Mouse (Mus musculus) c-Kit-positive CD71-positive TER-119-positive erythroid progenitor cells, embryonic 14.5 days (primary cell): ENCODE data around the gene Gm49368.
"Not testable (repeated sequence)": the region's sequence is repeated elsewhere in the genome, so short reads cannot be mapped to it uniquely, and the experiment has no call there.

ENCODE experiments used
- DNase-seq: peaks from one replicate; pipeline ENCODE4 v3.0.0-alpha.2; 2013; ENCODE audit warnings: low spot score

Gm49368 gene

DNA sequence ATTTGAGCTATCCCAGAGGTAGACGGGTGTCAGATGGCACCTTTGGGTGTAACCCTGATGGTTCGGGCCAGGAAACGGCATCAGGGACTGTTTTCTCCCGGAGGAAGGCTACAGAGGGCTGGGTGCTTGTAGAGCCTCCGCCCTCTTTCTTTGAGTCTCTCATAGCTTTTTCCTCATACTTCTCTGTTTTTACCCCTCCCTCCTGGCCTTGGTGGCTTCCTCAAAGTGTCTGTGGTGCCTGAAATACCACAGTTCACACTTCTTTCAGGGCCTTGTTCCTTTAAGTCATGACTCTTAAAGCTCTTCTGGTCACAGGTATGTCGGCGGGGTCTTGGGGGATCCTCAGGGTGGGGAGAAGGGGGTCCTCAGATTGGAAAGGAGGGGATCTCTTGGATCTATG lies at the start of gene Gm49368, which contains the start of gene Itgam:
TSS of gene Gm49368 (plus strand) at position 228 of the 400 bp plus-strand sequence.
TSS of gene Itgam (plus strand) at position 185 of the 400 bp plus-strand sequence.
- no peak for DNase-seq

GRCm38 (mm10) chr7:128013116-128013515 lies 49.4 kb upstream of the Gm49368 start:
- no peak for DNase-seq

GRCm38 (mm10) chr7:128016134-128016533 lies 46.3 kb upstream of the Gm49368 start:
- not testable (repeated sequence) for DNase-seq

GRCm38 (mm10) chr7:128016650-128017049 lies 45.8 kb upstream of the Gm49368 start:
- DNase-seq: no peak

GRCm38 (mm10) chr7:128018275-128018674 lies 44.2 kb upstream of the Gm49368 start:
- no peak for DNase-seq

- no peak for DNase-seq
Observed at GRCm38 (mm10) chr7:128019187-128019586, 43.3 kb upstream of the Gm49368 start.

GRCm38 (mm10) chr7:128022974-128023373 lies 39.5 kb upstream of the Gm49368 start:
- no peak for DNase-seq

- DNase-seq: no peak
Observed at GRCm38 (mm10) chr7:128023565-128023964, 38.9 kb upstream of the Gm49368 start.

DNA sequence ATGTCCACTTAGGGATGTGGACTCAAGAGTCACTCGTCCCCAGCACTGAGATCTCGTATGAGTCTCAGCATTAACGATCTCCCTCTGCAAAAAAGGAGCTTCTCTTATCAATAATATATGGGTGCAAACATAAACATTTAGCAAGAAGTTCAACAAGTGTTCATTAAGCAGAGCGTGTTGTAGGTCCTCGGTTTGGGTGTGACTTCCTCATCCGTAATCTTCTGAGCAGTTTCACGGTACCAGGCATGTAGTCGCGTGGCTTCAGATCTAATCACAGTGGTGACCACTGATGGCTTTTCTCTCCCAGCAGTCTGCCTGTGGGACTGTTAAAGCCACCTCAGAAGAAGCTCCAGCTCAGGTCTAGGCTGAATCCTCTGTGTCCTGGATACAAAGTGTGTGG lies 38.1 kb upstream of the Gm49368 start:
- DNase-seq: no peak

- no peak for DNase-seq
Observed at GRCm38 (mm10) chr7:128024932-128025331, 37.6 kb upstream of the Gm49368 start.

GRCm38 (mm10) chr7:128025381-128025780 lies 37.1 kb upstream of the Gm49368 start:
- DNase-seq: no peak

DNA sequence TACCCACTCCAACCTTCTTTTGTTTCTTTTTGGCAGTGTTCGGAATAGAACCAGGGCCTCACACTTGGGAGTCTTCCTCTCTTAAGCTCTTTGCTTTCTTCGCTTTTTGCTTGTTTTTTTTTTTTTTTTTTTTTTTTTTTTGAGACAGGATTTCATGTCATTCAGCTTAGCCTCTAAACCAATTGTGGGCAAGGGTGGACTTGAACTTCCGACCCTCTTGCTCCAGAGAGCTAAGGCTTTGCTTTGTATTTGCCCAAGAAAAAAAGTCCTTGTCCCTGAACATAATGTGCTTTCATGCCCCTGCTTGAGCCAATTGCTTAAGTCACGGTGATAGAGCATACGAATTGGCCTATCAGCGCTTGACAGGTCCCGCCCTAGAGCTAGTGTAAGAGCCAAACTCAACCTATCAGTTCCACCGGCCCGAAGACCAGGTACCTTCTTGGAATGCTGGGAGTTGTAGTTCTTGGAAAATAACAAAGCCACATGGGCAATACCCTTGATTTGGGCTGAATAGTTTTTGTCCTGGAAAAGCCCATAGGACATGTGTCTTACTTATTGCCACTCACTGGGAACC lies 31.0 kb upstream of the Gm49368 start:
- DNase-seq: peak; percentile 52

DNA sequence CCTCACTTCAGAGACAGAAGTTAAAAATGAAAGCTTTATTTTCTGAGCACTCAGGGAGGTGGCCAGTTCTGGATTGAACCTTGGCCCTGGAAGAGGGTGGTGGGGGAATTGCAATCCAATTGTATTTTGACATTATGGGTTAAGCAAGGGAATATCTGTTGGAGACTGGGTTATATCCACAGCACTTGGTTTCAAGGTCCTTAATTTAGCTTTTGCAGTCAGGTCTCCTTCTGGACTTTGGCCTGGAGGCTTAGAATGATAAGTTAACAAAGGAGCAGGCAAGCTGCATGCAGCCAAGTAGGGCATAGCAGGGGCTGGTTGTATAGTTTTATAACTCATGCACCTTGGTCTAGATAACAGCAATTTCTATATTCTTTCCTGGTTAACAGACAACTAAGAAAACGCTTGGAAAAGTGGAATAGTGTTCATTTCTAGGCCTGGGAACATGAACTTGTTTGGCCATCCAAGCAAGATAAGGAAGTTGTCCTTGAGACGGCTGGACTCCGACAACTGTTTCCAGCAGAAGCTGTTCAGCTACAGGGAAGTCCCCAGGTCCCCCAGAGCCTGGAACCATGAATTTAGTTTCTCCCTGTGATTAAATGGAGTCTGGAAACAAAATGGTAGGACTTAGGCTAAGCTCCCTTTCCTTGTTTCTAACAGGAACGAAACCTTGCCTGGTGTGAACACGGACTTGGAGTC lies 30.0 kb upstream of the Gm49368 start:
- DNase-seq: no peak

GRCm38 (mm10) chr7:128032989-128033293 lies 29.5 kb upstream of the Gm49368 start:
- no peak for DNase-seq

DNA sequence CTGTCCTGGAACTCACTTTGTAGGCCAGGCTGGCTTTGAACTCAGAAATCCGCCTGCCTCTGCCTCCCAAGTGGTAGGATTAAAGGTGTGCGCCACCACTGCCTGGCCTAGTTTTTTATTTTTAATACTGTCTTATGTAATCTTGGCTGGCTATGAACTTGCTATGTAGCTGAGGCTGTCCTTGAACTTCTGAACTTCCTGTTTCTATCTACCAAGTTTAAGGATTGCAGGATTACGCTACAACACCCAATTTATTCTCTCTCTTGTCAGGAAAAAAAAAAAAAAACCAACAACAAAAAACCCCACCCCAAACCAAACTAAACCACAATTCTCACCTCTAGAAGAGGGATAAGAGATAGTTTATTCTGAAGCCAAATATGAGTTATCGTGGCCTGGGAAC lies 28.9 kb upstream of the Gm49368 start:
- DNase-seq: no peak

DNA sequence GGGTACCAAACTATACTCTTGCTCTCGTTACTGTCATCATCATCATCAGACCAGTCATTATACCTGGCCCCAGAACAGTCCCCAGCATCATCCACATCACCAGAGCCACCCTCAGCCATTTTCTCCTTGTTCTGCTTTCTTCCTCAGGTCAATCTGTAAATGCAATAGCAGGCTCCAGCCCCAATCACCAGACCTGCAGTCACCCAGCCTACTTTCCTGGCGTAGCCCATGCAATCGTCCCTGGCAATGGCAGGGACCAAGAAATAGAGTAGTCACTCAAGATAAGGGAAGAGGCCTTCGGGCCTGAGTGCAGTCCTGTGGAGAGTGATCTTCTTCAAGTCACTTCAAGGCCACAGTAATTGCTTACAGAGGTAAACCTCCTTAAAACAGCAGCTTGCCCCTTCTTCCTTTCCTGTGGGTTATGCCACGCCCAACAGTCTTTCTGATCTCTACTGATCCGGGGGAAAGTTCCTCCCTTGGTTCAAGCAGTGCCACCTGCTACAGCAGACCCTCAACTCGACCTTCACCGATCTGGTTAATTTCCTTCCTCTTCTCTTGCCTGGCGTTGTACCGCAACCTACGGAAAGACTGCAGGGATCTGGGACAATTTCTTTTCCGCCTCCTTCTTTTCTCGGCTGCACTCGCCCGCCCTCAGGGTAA lies 20.2 kb upstream of the Gm49368 start:
- not testable (repeated sequence) for DNase-seq

DNA sequence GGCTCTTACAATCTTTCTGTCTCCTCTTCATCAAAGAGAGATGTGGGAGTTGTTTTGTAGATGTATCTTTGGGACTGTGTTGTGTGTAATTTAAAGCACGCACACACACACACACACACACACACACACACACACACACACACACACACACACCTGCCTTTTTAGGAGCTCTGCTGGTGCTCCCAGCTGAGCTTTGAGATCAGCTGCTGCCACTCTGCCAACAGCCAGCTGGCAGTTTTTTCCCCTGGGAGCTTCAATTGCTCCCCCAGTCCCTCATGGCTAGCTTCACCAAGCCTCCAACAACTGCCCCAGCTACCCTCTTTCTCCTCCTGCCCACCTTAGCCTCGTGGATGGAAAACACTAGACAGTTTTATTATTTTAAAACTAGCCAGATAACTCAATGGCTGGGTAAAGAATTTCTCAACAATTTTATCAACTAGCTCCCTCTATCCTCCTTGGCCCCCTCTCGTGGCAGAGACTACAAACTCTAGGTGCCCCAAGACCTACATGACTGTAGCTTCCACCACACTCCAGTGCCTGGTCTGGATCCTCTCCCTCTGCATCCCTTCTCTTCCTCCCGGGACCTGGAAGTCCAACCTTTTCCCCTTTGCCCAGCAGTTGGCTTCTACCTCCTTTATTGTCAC lies 18.2 kb upstream of the Gm49368 start:
- DNase-seq: no peak

DNA sequence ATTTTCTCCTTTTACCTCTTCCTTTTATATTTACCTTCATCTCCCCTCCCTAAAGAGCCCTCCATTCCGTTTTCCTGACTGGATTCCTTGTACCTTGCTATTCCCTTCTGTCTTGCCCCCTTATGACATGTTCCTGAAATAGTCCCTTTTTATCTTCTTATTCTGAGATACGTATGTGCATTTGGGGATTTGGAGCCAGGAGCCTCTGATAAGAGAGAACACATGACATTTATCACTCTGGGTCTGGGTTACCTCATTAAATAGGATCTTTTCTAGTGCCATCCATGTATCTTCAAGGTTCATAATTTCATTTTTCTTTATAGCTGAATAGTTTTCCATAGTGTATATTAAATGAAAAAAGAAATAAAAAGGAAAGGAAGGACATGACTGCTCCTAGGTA lies 16.8 kb upstream of the Gm49368 start:
- no peak for DNase-seq

GRCm38 (mm10) chr7:128048819-128049218 lies 13.7 kb upstream of the Gm49368 start:
- DNase-seq: peak; percentile 9

GRCm38 (mm10) chr7:128049254-128049653 lies 13.2 kb upstream of the Gm49368 start:
- DNase-seq: no peak

- DNase-seq: no peak
Observed at GRCm38 (mm10) chr7:128050739-128051138, 11.7 kb upstream of the Gm49368 start.

GRCm38 (mm10) chr7:128053061-128053460 lies 9.4 kb upstream of the Gm49368 start:
- DNase-seq: no peak

DNA sequence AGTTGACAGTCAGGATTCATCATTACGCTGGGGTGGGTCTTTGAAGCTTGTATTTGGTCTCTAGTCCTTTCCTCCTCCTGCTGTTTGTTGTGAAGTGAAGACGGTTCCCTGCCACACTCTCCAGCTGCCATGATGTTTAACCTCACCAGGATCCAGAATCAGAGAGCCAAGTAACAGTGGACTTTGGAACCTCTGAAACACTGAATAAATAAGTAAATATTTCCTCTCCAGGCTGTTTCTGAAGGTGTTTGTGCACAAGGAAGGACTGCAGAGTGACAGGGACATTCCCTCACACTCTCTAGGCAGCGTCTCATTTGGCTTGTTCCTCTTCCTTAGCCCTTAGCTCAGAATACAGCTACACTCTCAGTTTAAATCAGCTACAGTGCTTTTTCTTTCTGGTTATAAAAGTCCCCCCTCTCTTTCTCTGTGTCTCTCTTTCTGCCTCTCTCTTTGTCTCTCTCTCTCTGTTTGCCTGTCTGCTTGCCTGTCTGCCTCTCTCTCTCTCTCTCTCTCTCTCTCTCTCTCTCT lies 5.5 kb upstream of the Gm49368 start:
- DNase-seq: no peak
